Comparison of ENCODE assay signal across 8 mouse cellular contexts in the genomic region with DNA sequence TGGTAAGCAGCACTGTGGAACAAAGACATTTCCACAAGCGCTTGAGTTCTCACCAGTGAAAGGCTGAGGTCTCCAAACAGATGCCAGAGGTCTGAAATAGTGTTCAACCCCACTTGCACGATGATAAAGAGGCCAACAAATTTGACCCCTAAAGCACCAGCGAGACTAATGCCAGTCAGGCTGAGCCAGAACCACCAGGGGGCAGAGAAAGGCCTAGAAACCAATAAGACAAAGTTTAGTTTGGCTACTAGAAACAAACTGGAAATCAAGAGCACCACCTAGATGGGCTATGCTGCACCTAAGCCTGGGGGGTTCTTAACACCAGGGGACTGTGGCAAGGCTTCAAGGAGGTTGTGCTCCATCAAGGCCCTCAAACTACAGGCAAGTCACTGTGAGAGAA. TPM values are rescaled to one million over a fixed set of nuclear protein-coding genes. Genes with fewer than 3 reads are reported as not detected.
DNase-seq lines count a peak whose midpoint lies in the region; ATAC-seq and TF ChIP-seq lines count a peak whose summit lies in the region.

No protein-coding gene starts in this region.

- H3K4me1 ChIP-seq in cortical plate, adult 2 months (ENCODE audit: control insufficient read depth, insufficient read depth, low read length) = no peaks in the 10 kb centered on the region
- no peaks in the 10 kb centered on the region for H3K4me1 ChIP-seq in lung, postnatal 0 days (ENCODE audit: insufficient read depth, low read depth, low read length)

- H3K4me3 ChIP-seq in gastrocnemius, adult 2 months = no peak overlapping the region
- no peak overlapping the region for H3K4me3 ChIP-seq in cortical plate, adult 2 months (ENCODE audit: insufficient read depth, low read length)
- no peak overlapping the region for H3K4me3 ChIP-seq in lung, postnatal 0 days (ENCODE audit: low read depth, low read length)

- no peak overlapping the region for H3K9ac ChIP-seq in lung, postnatal 0 days (replicated peaks; ENCODE audit: low read depth)

- H3K27me3 ChIP-seq in lung, postnatal 0 days (replicated peaks; ENCODE audit: insufficient read depth, low read length) = no peaks in the 10 kb centered on the region

- intact Hi-C loops in gastrocnemius, adult 2 months (cut with DNase I) = loop anchor here (10.0 kb wide), 1 partner anchor 203 kb away; no protein-coding TSS in a partner anchor

- TF ChIP-seq POLR2A in cortical plate, adult 2 months (IDR thresholded peaks at IDR 0.05; ENCODE audit: extremely low read depth, insufficient read depth, low read length) = no peak

- no peak overlapping the region for H3K27ac ChIP-seq in gastrocnemius, adult 2 months
- H3K27ac ChIP-seq in cortical plate, adult 2 months (ENCODE audit: insufficient read depth, low read length) = no peak overlapping the region
- H3K27ac ChIP-seq in lung, postnatal 0 days (ENCODE audit: low read length) = no peak overlapping the region

- WGBS in lung, postnatal 0 days = 53% methylated on average over 3 of the region's 3 CpGs

- H3K4me2 ChIP-seq in lung, postnatal 0 days (replicated peaks; ENCODE audit: low read depth, low read length) = no peak overlapping the region

- no peaks in the 10 kb centered on the region for H3K9me3 ChIP-seq in lung, postnatal 0 days (ENCODE audit: low read length)

- no peak for DNase-seq in gastrocnemius, adult 2 months
- no peak for DNase-seq in gastrocnemius, postnatal 10 days
- peak; percentile 9 for DNase-seq in ovary, postnatal 14 days (ENCODE audit: low spot score)
- no peak for DNase-seq in ovary, adult 18-20 months (ENCODE audit: low spot score)
- DNase-seq in lung, postnatal 0 days (ENCODE audit: low spot score) = peak; percentile 59
- DNase-seq in c-Kit-positive CD71-positive TER-119-positive erythroid progenitor cells, embryonic 14.5 days (ENCODE audit: low spot score) = no peak
- no peak for DNase-seq in frontal cortex, postnatal 36 days (ENCODE audit: low spot score in 2 of 2)

- peak; percentile 48 for TF ChIP-seq CTCF in gastrocnemius, adult 2 months (IDR thresholded peaks at IDR 0.05)
- TF ChIP-seq CTCF in cortical plate, adult 2 months (IDR thresholded peaks at IDR 0.05; ENCODE audit: extremely low read depth, insufficient read depth, low read length) = peak; percentile 42
- TF ChIP-seq CTCF in lung, postnatal 0 days (IDR thresholded peaks at IDR 0.05) = peak; percentile 77

- ATAC-seq in lung, postnatal 0 days = no peak

- 0 out of 2 replicates have a peak, but pooled peaks cover 8% of the 10 kb centered on the region for H3K36me3 ChIP-seq in lung, postnatal 0 days (ENCODE audit: insufficient read depth, low read length)

- no peak for TF ChIP-seq EP300 in lung, postnatal 0 days (IDR thresholded peaks at IDR 0.05)

RNA-seq across cellular contexts. Expression of gene Gstz1, which starts 15.3 kb away (rescaled TPM):
- 10 to 100 TPM; 33.1 to 40.2 TPM for total RNA-seq in gastrocnemius, adult 2 months (2021)
- 10 to 100 TPM; 47.1 to 49.6 TPM for total RNA-seq in gastrocnemius, postnatal 10 days (2021)
- 93.6 and 96.5 TPM in 2 replicates for polyA plus RNA-seq in cortical plate, adult 2 months (2012; rRNA removed)
- polyA plus RNA-seq in lung, postnatal 0 days (2015; fragmentation: Nextera tagmentation; extraction: Ambion mirVana) = 48.3 and 51.7 TPM in 2 replicates

RNA-seq across cellular contexts. Expression of gene Pomt2, which starts 16.1 kb away (rescaled TPM):
- total RNA-seq in gastrocnemius, adult 2 months (2021) = 1 to 10 TPM; 6.2 to 6.3 TPM
- total RNA-seq in gastrocnemius, postnatal 10 days (2021) = 1 to 10 TPM; 6.3 to 8.9 TPM
- polyA plus RNA-seq in cortical plate, adult 2 months (2012; rRNA removed) = 19.0 and 19.3 TPM in 2 replicates
- polyA plus RNA-seq in lung, postnatal 0 days (2015; fragmentation: Nextera tagmentation; extraction: Ambion mirVana) = 9.5 and 10.5 TPM in 2 replicates

RNA-seq across cellular contexts. Expression of gene Ngb, which starts 29.3 kb away (rescaled TPM):
- under 1 TPM; 0.14 to 0.20 TPM for total RNA-seq in gastrocnemius, adult 2 months (2021)
- under 1 TPM in 1 of 2 experiments, not detected in 1; 0.28 TPM for total RNA-seq in gastrocnemius, postnatal 10 days (2021)
- polyA plus RNA-seq in cortical plate, adult 2 months (2012; rRNA removed) = 8.9 and 9.5 TPM in 2 replicates
- 3.0 and 3.9 TPM in 2 replicates for polyA plus RNA-seq in lung, postnatal 0 days (2015; fragmentation: Nextera tagmentation; extraction: Ambion mirVana)

Comparison
In these comparisons a context has a peak if more than half of its experiments do, and no peak if none do; other contexts are left out.
1. DNase-seq: peak in ovary, postnatal 14 days (single experiment) and lung, postnatal 0 days (single experiment); none in gastrocnemius, adult 2 months (single experiment), gastrocnemius, postnatal 10 days (single experiment), ovary, adult 18-20 months (single experiment), c-Kit-positive CD71-positive TER-119-positive erythroid progenitor cells, embryonic 14.5 days (single experiment) and frontal cortex, postnatal 36 days (0 of 2).
2. Peak in every context shown above with its lines, with median percentiles within 50 percentile points of each other: CTCF ChIP-seq.